Mouse (Mus musculus): ENCODE results near the gene Filip1l.

The Filip1l gene

GRCm38 (mm10) chr16:57536511-57536910 is 183.6 kb downstream of the Filip1l start:
- DNase-seq: no peak

- peak in 1 of 2 experiments; percentile 44 for DNase-seq
These were observed 190.3 kb downstream of the Filip1l start for GRCm38 (mm10) chr16:57543243-57543642.

- DNase-seq: no peak
These were observed 191.5 kb downstream of the Filip1l start for GRCm38 (mm10) chr16:57544441-57544840.

- DNase-seq: no peak
These were observed 193.5 kb downstream of the Filip1l start for GRCm38 (mm10) chr16:57546355-57546754.

- no peak for DNase-seq
These were observed 195.7 kb downstream of the Filip1l start for GRCm38 (mm10) chr16:57548608-57549007.

GRCm38 (mm10) chr16:57549061-57550037 is 196.5 kb downstream of the Filip1l start:
- DNase-seq: peak; percentile 80 to 84

- no peak for DNase-seq
These were observed 197.2 kb downstream of the Filip1l start for GRCm38 (mm10) chr16:57550088-57550487.

GRCm38 (mm10) chr16:57550817-57551216 is 197.9 kb downstream of the Filip1l start:
- DNase-seq: no peak

GRCm38 (mm10) chr16:57551617-57552016 is 198.7 kb downstream of the Filip1l start:
- DNase-seq: no peak

- no peak for DNase-seq
These were observed 199.8 kb downstream of the Filip1l start for GRCm38 (mm10) chr16:57552709-57553108.

GRCm38 (mm10) chr16:57553235-57553634 is 200.3 kb downstream of the Filip1l start:
- no peak for DNase-seq

GRCm38 (mm10) chr16:57554886-57555400 is 202.1 kb downstream of the Filip1l start:
- no peak for DNase-seq

- no peak for DNase-seq
These were observed 202.8 kb downstream of the Filip1l start for GRCm38 (mm10) chr16:57555667-57556066.

- no peak for DNase-seq
These were observed 203.4 kb downstream of the Filip1l start for GRCm38 (mm10) chr16:57556244-57556643.

- no peak for DNase-seq
These were observed 205.4 kb downstream of the Filip1l start for GRCm38 (mm10) chr16:57558258-57558657.

- DNase-seq: no peak
These were observed 207.3 kb downstream of the Filip1l start for GRCm38 (mm10) chr16:57560185-57560584.

GRCm38 (mm10) chr16:57563453-57563852 is 210.6 kb downstream of the Filip1l start:
- no peak for DNase-seq

- no peak for DNase-seq
These were observed 211.9 kb downstream of the Filip1l start for GRCm38 (mm10) chr16:57564807-57565206.

- no peak for DNase-seq
These were observed 213.3 kb downstream of the Filip1l start for GRCm38 (mm10) chr16:57566215-57566614.

- peak in 1 of 2 experiments; percentile 53 for DNase-seq
These were observed 215.9 kb downstream of the Filip1l start for GRCm38 (mm10) chr16:57568648-57569404.

GRCm38 (mm10) chr16:57570789-57571311 is 218.0 kb downstream of the Filip1l start:
- no peak for DNase-seq

GRCm38 (mm10) chr16:57573831-57574230 is 220.9 kb downstream of the Filip1l start:
- no peak for DNase-seq

- DNase-seq: no peak
These were observed 223.0 kb downstream of the Filip1l start for GRCm38 (mm10) chr16:57575764-57576388.

Measured in lung, adult 18-20 months (tissue).